Mouse (Mus musculus): ENCODE measurements around the gene Scn8a. TPM values are rescaled to one million over a fixed set of nuclear protein-coding genes. Genes with fewer than 3 reads are reported as not detected.

Gene Scn8a
- total and polyA plus RNA-seq, 3 experiments, result 0.02 TPM; not detected in 2

- TF ChIP-seq EP300 (IDR thresholded peaks at IDR 0.05; ENCODE audit: insufficient read depth, low read depth, low read length) (no peak), POLR2A (IDR thresholded peaks at IDR 0.05; ENCODE audit: insufficient read depth, low read depth, low read length) (no peak), CTCF (IDR thresholded peaks at IDR 0.05) (peak; percentile 33; the same call in 1 of the 2 replicates)
- H3K4me3 ChIP-seq, result peak overlapping the region; percentile 23; the same call in 1 of the 2 replicates
- peaks cover 12% of the 10 kb centered on the region for H3K27me3 ChIP-seq (ENCODE audit: control insufficient read depth, insufficient read depth, low read length)
- DNase-seq, result peak; percentile 44 to 46
- no peak overlapping the region for H3K27ac ChIP-seq
- no peaks in the 10 kb centered on the region for H3K79me2 ChIP-seq (replicated peaks; ENCODE audit: control insufficient read depth, insufficient read depth, low read length)
- intact Hi-C loops (cut with DNase I), result no loop called here
- WGBS, result 66% methylated on average over 118 of the region's 120 CpGs
- H3K36me3 ChIP-seq (ENCODE audit: control insufficient read depth, insufficient read depth, low read length), result no peaks in the 10 kb centered on the region
- H3K4me1 ChIP-seq (ENCODE audit: control insufficient read depth, insufficient read depth, low read length), result no peaks in the 10 kb centered on the region
- peak overlapping the region; percentile 47 for H3K9ac ChIP-seq (ENCODE audit: low read depth, low read length)
These were observed 183.2 kb downstream of the Scn8a start for GRCm38 (mm10) chr15:101052560-101053501.

GRCm38 (mm10) chr15:101053832-101054459 lies 184.3 kb downstream of the Scn8a start:
- TF ChIP-seq EP300 (IDR thresholded peaks at IDR 0.05; ENCODE audit: insufficient read depth, low read depth, low read length) (no peak), POLR2A (IDR thresholded peaks at IDR 0.05; ENCODE audit: insufficient read depth, low read depth, low read length) (no peak), CTCF (IDR thresholded peaks at IDR 0.05) (no peak)
- no peak for DNase-seq
- Histone ChIP-seq H3K4me3 (no peak overlapping the region), H3K27ac (no peak overlapping the region), H3K36me3 (ENCODE audit: control insufficient read depth, insufficient read depth, low read length) (no peaks in the 10 kb centered on the region), H3K27me3 (ENCODE audit: control insufficient read depth, insufficient read depth, low read length) (peaks cover 12% of the 10 kb centered on the region), H3K79me2 (replicated peaks; ENCODE audit: control insufficient read depth, insufficient read depth, low read length) (no peaks in the 10 kb centered on the region), H3K4me1 (ENCODE audit: control insufficient read depth, insufficient read depth, low read length) (no peaks in the 10 kb centered on the region), H3K9ac (ENCODE audit: low read depth, low read length) (no peak overlapping the region)
- intact Hi-C loops (cut with DNase I), result no loop called here
- WGBS, result 60% methylated on average over 65 of the region's 65 CpGs

GRCm38 (mm10) chr15:101054541-101054940 lies 184.9 kb downstream of the Scn8a start:
- 87% methylated on average over 10 of the region's 10 CpGs for WGBS
- intact Hi-C loops (cut with DNase I), result no loop called here
- H3K4me3 ChIP-seq, result no peak overlapping the region

GRCm38 (mm10) chr15:101056225-101056624 lies 186.6 kb downstream of the Scn8a start:
- TF ChIP-seq CTCF (IDR thresholded peaks at IDR 0.05) (peak; percentile 77), EP300 (IDR thresholded peaks at IDR 0.05; ENCODE audit: insufficient read depth, low read depth, low read length) (no peak), POLR2A (IDR thresholded peaks at IDR 0.05; ENCODE audit: insufficient read depth, low read depth, low read length) (no peak)
- H3K27me3 ChIP-seq (ENCODE audit: control insufficient read depth, insufficient read depth, low read length), result peaks cover 12% of the 10 kb centered on the region
- DNase-seq, result no peak

More at GRCm38 (mm10) chr15:101054541-101054940, 184.9 kb downstream of the Scn8a start:
- Histone ChIP-seq H3K4me1 (ENCODE audit: control insufficient read depth, insufficient read depth, low read length) (no peaks in the 10 kb centered on the region), H3K9ac (ENCODE audit: low read depth, low read length) (no peak overlapping the region), H3K79me2 (replicated peaks; ENCODE audit: control insufficient read depth, insufficient read depth, low read length) (no peaks in the 10 kb centered on the region), H3K27me3 (ENCODE audit: control insufficient read depth, insufficient read depth, low read length) (peaks cover 12% of the 10 kb centered on the region), H3K27ac (no peak overlapping the region), H3K36me3 (ENCODE audit: control insufficient read depth, insufficient read depth, low read length) (no peaks in the 10 kb centered on the region)
- DNase-seq, result no peak
- TF ChIP-seq EP300 (IDR thresholded peaks at IDR 0.05; ENCODE audit: insufficient read depth, low read depth, low read length) (no peak), CTCF (IDR thresholded peaks at IDR 0.05) (no peak), POLR2A (IDR thresholded peaks at IDR 0.05; ENCODE audit: insufficient read depth, low read depth, low read length) (no peak)

GRCm38 (mm10) chr15:101059570-101060279 lies 190.1 kb downstream of the Scn8a start:
- intact Hi-C loops (cut with DNase I), result no loop called here

More at GRCm38 (mm10) chr15:101056225-101056624, 186.6 kb downstream of the Scn8a start:
- intact Hi-C loops (cut with DNase I), result no loop called here
- WGBS, result 43% methylated on average over 10 of the region's 10 CpGs
- Histone ChIP-seq H3K79me2 (replicated peaks; ENCODE audit: control insufficient read depth, insufficient read depth, low read length) (no peaks in the 10 kb centered on the region), H3K36me3 (ENCODE audit: control insufficient read depth, insufficient read depth, low read length) (no peaks in the 10 kb centered on the region), H3K4me1 (ENCODE audit: control insufficient read depth, insufficient read depth, low read length) (no peaks in the 10 kb centered on the region), H3K4me3 (no peak overlapping the region), H3K27ac (no peak overlapping the region), H3K9ac (ENCODE audit: low read depth, low read length) (no peak overlapping the region)

More at GRCm38 (mm10) chr15:101059570-101060279, 190.1 kb downstream of the Scn8a start:
- no peaks in the 10 kb centered on the region for H3K27me3 ChIP-seq (ENCODE audit: control insufficient read depth, insufficient read depth, low read length)
- no peak overlapping the region for H3K9ac ChIP-seq (ENCODE audit: low read depth, low read length)
- H3K36me3 ChIP-seq (ENCODE audit: control insufficient read depth, insufficient read depth, low read length), result no peaks in the 10 kb centered on the region
- no peak for DNase-seq
- WGBS, result 58% methylated on average over 9 of the region's 9 CpGs
- 0 out of 2 replicates have a peak, but pooled peaks cover 1% of the 10 kb centered on the region for H3K4me1 ChIP-seq (ENCODE audit: control insufficient read depth, insufficient read depth, low read length)
- H3K4me3 ChIP-seq, result no peak overlapping the region
- no peak overlapping the region for H3K27ac ChIP-seq
- TF ChIP-seq POLR2A (IDR thresholded peaks at IDR 0.05; ENCODE audit: insufficient read depth, low read depth, low read length) (no peak), EP300 (IDR thresholded peaks at IDR 0.05; ENCODE audit: insufficient read depth, low read depth, low read length) (no peak), CTCF (IDR thresholded peaks at IDR 0.05) (no peak)
- H3K79me2 ChIP-seq (replicated peaks; ENCODE audit: control insufficient read depth, insufficient read depth, low read length), result no peaks in the 10 kb centered on the region

All from heart, adult 2 months (tissue).